Mouse (Mus musculus) spleen, adult 2 months (tissue): ENCODE results near the gene Hmgcs1.

Experiments used
- CTCF ChIP-seq: fragments of 200-500 bp; IDR thresholded peaks from 2 replicates; pipeline ENCODE4 v1.5.1; 2011; ENCODE audit warnings: mild to moderate bottlenecking, inconsistent platforms; ENCODE audit not compliant: insufficient read depth, insufficient read length, insufficient replicate concordance; ENCODE audit errors: extremely low read depth
- POLR2A ChIP-seq: fragments of 200-500 bp; IDR thresholded peaks from 2 replicates; pipeline ENCODE4 v1.6.1; 2011; ENCODE audit warnings: low read depth, low read length, inconsistent platforms

DNA sequence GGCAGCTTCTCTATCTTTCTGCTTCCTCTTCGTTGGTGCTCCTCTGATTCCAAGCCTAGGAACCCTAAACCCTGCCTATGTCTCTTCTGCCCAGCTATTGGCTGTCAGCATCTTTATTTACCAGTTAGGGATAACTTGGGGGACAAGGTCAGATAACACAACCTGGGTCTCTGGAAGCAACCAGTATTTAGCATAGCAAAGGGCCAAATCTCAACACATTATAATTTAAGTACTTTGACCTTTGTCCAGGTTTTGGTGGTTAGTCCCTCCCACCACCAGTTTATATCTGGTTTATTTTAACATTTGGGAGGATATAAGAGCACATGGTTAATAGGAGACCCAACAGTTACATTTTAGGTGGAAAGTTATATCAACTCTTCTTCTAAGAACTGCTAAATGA is 6.3 kb downstream of the Hmgcs1 start:
- TF ChIP-seq CTCF, result no peak
- no peak for TF ChIP-seq POLR2A
